Mouse (Mus musculus): ENCODE measurements around the gene Lsg1.
A peak's percentile ranks its signal among the peaks of the same experiment; 100 is the strongest.

Gene Lsg1

DNA sequence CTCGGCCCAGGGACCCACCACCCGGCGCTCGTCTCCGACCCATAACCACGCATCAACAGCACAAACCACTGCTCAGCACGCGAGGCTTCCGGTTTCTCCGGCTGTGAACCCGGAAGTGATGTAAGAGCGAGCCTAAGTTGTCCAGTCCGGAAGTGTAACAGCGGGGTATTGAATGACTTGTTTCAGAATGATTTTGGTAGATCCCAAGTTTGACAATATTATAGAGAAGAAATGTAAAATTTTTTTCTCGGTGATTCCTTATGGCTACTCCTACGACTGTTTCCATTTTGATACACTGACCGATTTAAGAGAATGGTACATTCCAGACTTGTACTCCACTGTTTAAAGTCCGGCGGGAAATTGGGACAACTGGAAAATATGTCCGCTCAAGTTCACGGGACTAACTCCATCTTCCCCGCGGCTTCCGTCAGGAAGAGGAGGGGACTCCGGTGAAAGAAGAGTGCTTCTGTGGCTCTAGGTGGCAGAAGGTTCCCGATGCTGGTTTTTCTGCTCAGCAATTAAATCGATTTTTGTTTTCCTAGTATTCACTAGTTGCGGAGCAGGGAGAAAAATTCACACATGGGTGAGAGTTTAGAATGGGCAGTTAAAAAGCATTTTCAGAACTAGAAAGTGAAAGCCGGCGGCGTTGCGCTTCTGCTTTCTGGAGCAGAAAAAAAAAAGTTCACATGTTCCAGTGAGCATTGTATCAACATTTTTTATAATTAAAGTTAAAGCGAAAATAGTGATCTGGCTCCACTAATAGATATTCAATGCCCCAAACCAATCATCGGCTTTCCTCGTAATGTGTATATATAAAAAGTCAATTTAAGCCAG lies at the start of gene Lsg1:
TSS of gene Lsg1 (minus strand) at position 99 of the 834 bp plus-strand sequence.
- peak; percentile 77 for DNase-seq (ENCODE audit: low spot score)

DNA sequence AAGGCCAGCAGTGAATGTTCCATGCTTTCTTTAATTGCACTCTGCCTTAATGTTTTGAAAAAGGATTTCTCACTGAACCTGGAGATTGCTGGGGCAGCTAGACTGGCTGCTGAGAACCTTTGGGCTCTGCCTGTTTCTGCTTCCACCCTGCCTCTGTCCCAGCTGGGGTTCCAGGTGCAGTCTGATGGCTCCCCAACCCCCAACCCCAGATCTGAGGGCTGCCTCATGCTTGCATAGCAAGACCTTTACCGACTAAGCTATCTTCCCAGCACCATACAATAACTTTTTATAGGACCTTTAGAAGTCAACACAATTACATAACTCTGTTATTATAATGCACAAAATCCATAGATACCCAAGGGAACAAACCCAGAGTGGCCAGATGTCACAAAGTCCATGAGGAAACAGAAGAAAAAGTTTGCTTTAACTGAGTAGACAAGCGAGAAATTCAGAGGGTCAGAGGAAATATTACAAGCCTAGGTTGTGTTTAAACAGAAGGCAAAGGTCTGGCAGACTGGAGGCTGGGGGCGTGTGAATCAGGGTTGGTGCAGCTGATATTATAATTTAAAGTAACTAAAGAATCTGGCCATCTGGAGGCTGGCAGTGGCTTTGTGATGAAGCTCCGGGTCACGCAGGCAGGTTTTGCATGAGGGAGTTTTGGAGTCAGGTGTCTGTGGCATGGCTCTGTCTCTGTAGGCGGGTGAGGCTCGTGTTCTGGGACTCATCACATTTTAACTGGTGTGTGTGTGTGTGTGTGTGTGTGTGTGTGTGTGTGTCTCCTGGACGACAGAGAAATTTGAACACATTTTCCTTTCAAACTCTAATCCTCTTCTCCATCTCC lies 46.7 kb upstream of the Lsg1 start:
- no peak for DNase-seq (ENCODE audit: low spot score)

DNA sequence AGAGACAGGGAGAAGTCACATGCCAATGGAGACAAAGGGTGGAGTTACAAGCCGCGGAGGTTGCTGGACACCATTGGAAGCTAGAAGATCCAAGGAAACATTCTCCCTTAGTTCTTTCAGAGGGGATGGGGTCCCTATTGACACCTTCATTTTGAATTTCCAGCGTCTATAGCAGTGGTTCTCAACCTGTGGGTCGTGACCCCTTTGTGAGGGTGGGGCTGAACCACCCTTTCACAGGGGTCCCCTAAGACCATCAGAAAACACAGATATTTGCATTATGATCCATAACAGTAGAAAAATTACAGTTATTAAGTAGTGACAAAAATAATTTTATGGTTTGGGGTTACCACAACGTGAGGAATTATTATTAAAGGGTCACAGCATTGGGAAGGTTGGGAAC lies 42.1 kb upstream of the Lsg1 start:
- DNase-seq (ENCODE audit: low spot score), result no peak

DNA sequence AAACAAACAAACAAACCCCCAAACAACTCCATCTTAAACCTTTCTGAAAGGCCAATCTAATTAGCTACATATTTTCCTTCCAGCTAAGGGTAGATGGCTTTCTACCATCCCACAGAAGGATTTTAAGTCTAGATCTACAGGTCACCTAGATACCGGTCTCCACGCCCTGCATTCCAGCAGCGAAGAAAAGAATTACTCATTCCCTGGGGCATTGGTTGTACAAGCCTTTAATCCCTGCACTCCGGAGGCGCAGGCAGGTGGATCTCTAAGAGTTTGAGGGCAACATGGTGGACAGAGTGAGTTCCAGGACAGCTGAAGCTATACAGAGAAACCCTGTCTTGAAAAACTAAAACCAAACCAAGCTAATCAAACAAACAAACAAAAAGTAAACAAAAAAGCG lies 41.0 kb upstream of the Lsg1 start:
- DNase-seq (ENCODE audit: low spot score), result no peak

DNA sequence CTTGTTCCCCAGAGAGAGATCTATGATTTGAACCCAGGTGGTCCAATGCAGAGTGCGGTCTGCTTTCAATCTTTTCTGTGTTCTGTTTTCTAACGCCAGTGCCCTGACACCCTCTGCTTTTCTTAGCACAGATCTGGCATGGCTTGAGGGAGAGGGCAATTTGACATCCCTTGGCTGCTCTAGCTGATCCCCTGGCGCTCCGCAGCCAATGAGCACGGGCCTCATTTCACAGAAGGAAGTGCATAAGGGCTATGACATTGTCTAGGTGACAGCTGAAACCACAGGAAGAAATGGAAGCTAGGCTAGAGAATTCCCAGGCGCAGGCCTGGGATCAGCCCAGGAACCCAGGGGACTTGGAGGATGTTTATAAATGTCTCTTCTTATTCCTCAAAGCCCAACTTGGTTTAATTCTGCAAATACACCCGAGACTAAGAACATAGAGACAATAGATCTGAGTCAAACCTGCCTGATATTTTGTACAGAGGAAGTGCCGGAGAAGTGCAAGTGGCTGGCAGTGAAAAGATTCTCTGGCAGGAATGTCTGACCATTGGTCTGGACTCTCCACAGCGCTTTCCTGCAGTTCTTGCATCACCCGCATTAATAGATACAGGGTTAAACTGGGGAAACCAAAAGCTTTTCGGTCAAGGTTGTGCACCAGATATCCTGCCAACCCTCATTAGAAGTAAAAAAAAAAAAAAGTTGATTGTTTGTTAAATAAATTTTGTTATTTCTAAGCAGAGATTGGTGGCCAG lies 40.4 kb upstream of the Lsg1 start:
- DNase-seq (ENCODE audit: low spot score), result no peak

DNA sequence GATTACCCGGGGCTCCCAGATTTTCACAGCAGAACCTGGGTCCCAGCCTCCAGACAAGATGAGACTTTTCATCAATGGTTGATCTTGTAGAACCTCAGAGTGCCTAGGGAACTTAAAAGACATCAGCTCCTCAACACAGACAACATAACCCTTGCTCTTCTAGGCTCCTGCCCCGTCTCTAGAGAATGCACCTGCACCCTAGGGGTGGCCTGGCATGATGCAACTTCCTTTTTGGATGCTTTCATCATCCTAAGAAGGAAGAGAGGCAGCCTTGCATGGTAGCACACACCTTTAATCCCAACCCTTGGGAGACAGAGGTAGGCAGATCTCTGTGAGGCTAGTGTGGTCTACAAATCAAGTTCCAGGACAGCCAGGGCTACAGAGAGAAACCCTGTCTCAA lies 37.2 kb upstream of the Lsg1 start:
- no peak for DNase-seq (ENCODE audit: low spot score)

DNA sequence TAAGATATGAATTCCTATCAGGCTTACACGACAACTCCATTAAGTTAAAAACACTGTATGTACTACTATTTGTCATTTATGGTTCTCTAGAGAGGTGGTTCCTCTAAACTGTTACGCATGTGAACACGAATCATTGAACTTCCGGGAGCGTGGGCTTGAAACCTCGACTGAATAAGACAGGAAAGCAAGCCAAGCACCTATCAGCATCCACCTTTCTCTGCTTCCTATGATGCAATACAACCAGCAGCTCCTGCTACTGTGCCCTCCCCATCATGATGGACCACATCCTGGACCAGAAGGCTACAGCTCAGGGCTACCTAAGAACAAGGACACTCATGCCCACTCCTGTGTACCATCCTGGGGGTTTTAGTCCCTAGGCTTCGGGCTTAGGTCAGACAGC lies 36.3 kb upstream of the Lsg1 start:
- no peak for DNase-seq (ENCODE audit: low spot score)

DNA sequence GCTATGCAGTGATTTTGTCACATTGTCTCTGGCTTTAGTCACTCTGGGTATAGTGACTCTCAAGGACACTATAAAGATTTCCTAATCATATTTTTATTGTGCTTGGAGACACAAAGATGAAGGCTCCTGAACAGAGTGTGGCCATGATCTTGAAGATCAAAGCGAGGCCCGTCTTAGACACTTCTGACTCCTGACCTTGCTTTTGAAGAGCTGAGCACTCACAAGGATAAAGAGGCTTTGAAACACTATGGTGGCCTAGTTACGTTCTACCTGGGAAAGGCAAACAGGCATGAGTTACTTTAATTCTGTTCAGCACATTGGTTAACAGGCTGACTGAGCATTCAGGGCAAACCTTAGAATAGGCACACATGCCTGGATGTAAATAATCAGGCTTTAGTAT lies 28.9 kb upstream of the Lsg1 start:
- no peak for DNase-seq (ENCODE audit: low spot score)

DNA sequence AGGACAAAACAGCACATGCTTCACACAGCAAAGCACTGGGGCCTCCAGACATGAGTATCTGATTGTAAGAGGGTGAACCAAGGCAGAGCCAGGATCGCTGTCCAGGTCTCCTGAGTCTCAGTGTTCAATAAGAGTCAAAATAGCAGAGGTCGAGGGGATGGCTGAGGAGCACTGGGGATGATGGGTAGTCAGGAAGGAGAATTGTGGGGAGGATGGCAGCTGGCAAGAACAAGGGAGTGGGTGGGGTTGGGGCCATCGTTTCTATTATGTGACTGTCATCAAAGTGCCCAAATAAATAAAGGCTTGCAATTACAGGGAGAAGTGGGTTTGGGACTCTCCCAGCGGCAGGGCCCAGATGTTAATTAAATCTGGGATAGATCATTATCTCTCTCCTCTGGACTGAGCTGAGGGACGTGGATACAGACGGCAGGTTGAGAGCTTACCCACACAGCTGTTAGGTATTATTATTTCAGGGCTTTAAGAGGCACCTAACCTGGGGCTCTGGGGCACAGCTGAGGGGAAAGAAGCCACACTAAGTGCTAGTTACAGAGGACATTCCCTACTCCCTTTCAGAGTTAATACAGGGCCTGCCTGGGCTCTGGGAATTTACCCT lies 27.4 kb upstream of the Lsg1 start:
- DNase-seq (ENCODE audit: low spot score), result no peak

DNA sequence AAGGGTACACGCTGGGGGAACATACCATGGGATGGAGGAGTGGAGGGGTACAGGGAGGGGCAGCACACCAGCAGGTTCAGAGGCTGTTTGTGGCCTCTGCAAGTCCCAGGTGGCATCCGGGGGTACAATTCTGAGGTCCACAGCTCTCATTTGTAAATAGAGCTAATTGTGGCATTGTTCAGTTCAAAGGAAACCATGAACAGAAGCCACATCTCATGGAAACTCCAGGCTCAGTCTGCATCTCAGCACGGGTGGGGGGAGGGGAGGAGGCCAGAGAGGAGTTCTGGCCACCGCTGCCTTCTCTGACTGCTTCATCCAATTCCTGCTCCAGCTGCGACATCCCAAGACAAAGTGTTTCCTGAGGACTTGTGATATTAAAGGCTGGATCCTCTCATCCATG lies 26.7 kb upstream of the Lsg1 start:
- DNase-seq (ENCODE audit: low spot score), result no peak

DNA sequence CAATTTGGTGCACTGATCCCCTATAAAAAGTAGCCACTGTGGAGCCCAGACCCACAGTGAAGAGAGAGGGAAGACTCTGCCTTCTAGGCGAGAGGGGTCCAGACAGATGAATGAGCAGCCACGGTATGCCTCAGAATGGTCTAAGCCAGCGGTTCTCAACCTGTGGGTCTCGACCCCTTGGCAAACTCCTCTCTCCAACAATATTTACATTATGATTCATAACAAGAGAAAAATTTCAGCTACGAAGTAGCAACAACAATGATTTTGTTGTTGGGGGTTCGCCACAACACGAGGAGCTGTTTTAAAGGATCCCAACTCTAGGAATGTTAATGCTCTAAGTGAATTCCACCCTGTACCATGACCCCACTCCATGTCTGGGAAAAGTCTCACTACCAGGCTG lies 25.7 kb upstream of the Lsg1 start:
- no peak for DNase-seq (ENCODE audit: low spot score)

DNA sequence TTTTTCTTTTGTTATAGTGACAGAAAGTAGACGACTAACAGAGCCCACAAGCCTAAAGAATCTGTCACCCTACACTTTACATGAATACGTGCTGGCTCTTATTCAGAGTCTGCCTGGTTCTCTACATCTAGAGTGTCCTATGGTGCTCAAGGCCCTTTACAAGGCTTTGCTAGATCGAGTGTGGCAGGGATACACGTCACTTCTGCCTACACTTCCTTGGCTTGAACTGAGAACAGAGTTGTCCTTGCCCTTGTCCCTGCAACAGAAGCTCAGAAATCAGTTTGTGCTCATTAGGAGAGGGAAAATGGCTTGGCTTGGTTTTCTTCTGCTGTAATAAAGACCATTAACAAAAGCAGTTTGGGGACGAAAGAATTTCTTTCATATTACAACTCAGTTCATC lies 23.9 kb upstream of the Lsg1 start:
- no peak for DNase-seq (ENCODE audit: low spot score)

DNA sequence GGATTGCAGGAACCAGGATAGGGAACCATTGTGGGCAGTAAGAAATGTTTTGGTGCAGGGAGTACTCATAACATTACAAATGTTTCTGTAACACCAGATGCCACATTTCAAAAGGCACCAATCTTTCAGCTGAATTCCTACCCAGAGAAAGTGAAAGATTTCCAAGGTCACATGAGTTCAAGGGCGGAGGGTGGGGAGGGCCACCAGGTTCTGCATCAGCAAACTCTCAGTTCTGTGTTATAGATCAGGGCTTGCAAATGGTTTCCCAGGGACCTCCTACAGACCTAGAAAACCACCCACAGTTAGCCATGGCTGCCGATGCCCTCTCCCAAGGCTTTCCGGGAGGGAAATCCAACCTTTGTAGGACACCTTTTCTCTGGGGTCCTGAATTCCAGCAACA lies 20.5 kb upstream of the Lsg1 start:
- DNase-seq (ENCODE audit: low spot score), result no peak

DNA sequence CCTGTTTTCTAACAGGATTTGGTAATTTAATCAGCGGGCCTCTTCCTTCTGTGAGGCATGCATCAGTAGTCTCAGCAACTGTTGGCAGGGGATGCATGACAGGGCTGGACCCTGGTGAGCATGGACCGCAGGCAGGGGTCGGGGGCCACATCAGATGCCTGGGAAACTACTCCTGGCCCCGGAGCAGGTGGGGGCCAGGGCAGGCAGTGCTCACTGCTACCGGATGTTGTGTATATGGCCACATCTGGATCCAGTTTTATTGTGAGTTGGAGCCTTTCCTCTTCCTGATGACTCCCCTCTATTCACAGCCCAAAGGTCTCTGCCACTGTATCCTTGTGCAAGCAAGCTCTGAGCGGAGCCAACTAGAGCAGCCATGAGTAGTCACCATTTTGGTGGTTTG lies 18.1 kb upstream of the Lsg1 start:
- DNase-seq (ENCODE audit: low spot score), result no peak

DNA sequence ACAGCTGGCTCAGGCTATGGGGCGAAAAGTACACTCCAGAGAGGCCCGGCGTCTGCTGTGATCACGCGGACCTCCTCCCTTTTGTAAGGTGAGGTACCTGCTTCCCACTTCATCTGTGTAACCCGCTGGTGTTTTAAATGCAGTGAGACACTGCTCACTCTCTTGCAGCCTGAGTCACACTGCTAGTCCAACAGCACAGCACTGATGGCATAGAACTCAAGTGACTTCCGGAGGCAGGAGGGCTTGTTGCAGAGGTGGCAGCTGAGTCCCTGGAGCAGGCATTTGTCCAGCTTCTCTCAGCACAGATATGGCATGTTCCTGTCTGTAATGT lies 17.4 kb upstream of the Lsg1 start:
- DNase-seq (ENCODE audit: low spot score), result no peak

DNA sequence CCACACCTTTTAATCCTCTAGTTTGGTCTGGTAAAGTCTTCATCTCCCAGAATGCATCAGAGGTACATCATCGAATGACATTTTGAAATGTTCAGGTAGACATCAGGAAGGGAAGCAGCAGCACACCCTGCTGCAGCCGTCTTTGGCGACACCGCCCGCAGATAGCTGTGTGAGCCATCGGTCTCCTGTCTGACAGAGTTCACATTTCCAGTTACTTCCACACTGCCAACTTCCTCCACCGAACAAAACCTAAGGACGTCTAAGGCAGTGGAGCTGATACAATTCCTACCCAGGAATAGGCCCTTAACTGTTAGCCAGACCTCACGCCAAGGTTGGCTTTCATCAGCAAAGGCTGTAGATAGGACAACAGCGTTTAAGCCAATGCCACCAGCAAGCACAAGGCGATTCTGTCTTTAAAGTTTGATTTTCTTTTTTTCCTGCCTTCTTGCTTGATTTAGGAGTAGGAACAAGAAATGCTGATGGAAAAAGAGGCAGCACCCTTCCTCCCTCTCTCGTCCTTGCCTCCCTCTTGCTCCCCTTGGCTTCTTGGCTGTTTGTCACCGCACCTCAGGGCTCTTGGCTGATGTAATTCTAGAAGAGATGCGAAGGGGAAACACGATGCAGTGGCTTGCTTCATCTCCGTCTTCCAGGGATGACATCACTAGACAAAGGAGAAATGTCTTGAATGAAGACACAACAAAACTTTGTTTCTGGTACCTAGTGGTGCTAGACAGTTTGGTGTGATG lies 16.8 kb upstream of the Lsg1 start:
- DNase-seq (ENCODE audit: low spot score), result no peak

DNA sequence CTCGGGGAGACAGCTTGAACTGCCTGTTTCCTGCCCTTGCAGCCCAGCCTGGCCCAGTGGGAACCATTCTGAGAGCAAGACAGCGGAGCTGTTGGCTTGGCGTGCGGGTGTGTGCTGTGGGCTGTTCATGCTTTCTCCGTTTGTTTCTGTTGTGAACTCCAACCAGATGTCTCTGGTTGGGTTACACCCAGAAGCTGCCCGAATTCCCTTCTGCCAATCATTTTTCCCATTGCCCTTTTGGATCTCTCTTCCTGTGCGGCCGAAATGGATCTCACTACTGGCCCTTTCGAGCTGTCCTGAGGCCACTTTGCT lies 16.1 kb upstream of the Lsg1 start:
- no peak for DNase-seq (ENCODE audit: low spot score)

DNA sequence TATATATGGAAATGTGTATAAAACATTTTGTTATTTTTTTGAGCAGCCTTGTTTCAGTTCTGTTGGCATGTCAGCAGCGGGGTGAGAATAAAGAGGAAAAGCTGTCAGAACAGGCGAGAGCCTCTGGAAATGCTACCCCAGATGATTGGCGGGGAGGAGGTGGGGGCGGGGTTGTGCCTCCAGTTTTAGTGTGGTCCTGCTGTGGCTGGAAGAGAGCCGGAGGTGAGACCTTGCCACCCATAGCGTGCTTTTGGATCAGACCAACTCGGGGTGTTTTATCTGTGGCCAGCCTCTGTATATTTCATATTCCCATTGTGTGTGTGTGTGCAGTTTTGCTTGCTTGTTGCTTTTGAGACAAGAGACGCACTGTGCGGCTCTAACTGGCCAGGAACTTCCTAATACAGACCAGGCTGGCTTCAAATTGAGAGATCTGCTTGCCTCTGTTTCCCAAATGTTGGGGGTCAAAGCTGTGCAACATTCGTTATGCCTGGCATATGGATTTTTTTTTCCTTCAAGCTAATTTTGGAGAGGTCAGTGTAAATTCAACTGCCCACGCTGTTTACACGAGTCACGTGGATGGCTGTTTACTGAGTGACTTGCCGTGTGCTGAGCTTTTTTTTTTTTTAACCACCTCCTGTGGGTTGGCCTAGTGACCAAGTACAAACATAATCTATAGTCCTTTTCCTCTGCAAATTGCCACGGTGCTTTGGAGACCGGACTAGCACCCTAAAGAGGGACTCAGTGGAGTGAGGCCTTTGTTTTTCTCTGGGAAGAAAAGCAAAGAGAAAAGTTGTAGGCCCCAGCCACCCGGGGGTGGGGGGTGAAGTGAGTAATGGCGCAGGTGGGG lies 15.5 kb upstream of the Lsg1 start:
- DNase-seq (ENCODE audit: low spot score), result no peak

DNA sequence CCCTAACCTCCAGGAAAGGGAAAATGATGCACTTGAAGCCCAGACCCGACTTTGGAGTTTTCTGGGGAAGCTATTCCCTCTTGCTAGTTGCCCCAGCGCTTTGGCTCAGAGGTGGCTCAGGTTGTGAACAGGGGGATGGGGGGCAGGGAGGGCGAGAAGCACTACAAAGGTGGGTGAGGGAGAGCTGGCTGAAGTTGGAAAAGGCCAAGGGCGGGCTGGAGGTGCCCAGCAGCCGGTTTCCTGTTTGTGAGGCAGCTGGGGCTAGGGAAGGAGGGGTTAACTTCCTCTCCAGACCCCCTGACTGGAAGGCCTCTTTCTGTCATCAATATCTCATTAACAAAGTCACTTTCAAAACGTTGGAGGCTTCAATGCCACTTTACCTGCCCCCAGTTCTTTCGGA lies 14.6 kb upstream of the Lsg1 start:
- no peak for DNase-seq (ENCODE audit: low spot score)

DNA sequence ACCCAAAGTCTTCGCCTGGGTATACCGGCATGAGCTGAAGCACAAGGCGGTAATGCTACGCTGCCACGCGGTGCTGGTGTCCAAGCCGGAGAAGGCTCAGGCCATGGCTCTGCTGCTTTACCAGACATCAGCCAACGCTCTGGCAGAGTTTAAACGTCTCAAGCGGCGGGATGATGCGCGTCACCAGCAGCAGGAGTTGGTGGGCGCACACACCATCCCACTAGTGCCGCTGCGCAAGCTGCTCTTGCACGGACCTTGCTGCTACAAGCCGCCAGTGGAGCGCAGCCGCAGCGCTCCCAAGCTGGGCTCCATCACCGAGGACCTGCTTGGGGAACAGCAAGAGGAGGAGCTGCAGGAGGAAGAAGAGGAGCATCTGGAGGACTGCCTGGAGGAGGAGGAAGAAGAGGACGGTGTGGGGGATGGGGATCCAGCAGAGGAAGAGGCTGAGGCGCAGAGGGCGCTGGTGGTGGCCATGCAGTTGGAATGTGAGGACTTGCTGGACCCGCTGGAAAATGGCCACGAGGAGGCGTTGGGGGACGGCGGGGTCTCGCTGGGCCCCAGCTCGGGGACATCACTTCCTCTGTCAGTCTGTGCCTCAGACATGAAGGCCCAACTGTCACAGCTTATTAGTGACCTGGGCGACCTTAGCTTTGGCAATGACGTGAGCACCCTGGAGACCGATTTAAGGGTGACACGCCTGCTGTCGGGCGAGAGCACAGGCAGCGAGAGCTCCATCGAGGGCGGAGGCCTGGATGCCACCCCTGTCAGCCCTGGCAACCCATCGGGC lies 13.8 kb upstream of the Lsg1 start:
- DNase-seq (ENCODE audit: low spot score), result no peak
